Mouse (Mus musculus): ENCODE measurements around the gene Ccdc163.

Ccdc163 gene

GRCm38 (mm10) chr4:116782171-116782570, 73.9 kb downstream of the Ccdc163 start:
- no peak for DNase-seq

GRCm38 (mm10) chr4:116786587-116786986, 78.3 kb downstream of the Ccdc163 start:
- DNase-seq, result no peak

- no peak for DNase-seq
Measured at GRCm38 (mm10) chr4:116787985-116788760, 79.9 kb downstream of the Ccdc163 start.

GRCm38 (mm10) chr4:116788956-116789355, 80.6 kb downstream of the Ccdc163 start:
- peak; percentile 78 for DNase-seq

GRCm38 (mm10) chr4:116792453-116792852, 84.1 kb downstream of the Ccdc163 start:
- DNase-seq, result no peak

- no peak for DNase-seq
Measured at GRCm38 (mm10) chr4:116794273-116794672, 86.0 kb downstream of the Ccdc163 start.

GRCm38 (mm10) chr4:116796442-116797110, 88.3 kb downstream of the Ccdc163 start:
- peak; percentile 67 for DNase-seq

- DNase-seq, result no peak
Measured at GRCm38 (mm10) chr4:116799901-116800300, 91.6 kb downstream of the Ccdc163 start.

All from kidney, adult 18-20 months (tissue).